Comparison of ENCODE assay signal across 8 mouse cellular contexts in genomic region chr14:56667969-56668802, GRCm38 (mm10). TPM values are rescaled to one million over a fixed set of nuclear protein-coding genes. Genes with fewer than 3 reads are reported as not detected.
A peak's percentile ranks its signal among the peaks of the same experiment; 100 is the strongest.
DNase-seq lines count a peak whose midpoint lies in the region; ATAC-seq and TF ChIP-seq lines count a peak whose summit lies in the region.

Gene Mphosph8, plus strand, starts transcription at chr14:56668248.

- DNase-seq in 416B (ENCODE audit: low read depth) = peak; percentile 99
- peak; percentile 100 for DNase-seq in heart, adult 8-10 months (ENCODE audit: low spot score)
- DNase-seq in kidney, adult 9 months = peak; percentile 99
- peak; percentile 95 for DNase-seq in limb, embryonic 14.5 days (ENCODE audit: low spot score)
- DNase-seq in midbrain, postnatal 0 days (ENCODE audit: low spot score) = peak; percentile 99
- DNase-seq in spleen, postnatal 14 days (ENCODE audit: low spot score in 2 of 2) = peak; percentile 99

- H3K4me2 ChIP-seq in embryonic facial prominence, embryonic 15.5 days (replicated peaks) = peak within 1 kb of the TSS; percentile 62
- peak within 1 kb of the TSS; percentile 69 for H3K4me2 ChIP-seq in limb, embryonic 14.5 days (replicated peaks; ENCODE audit: low read depth, low read length, severe bottlenecking)
- peak within 1 kb of the TSS; percentile 79 for H3K4me2 ChIP-seq in midbrain, postnatal 0 days (ENCODE audit: low read depth, low read length, poor library complexity, severe bottlenecking)

- no peaks in the 10 kb centered on the region for H3K4me1 ChIP-seq in bone marrow, adult 2 months (ENCODE audit: control insufficient read depth, insufficient read depth, low read length)
- H3K4me1 ChIP-seq in embryonic facial prominence, embryonic 15.5 days = peaks cover 14% of the 10 kb centered on the region
- peaks cover 15% of the 10 kb centered on the region for H3K4me1 ChIP-seq in limb, embryonic 14.5 days (ENCODE audit: control insufficient read depth, insufficient read depth, low read length)
- peaks cover 9% of the 10 kb centered on the region; the same call in 1 of the 2 replicates for H3K4me1 ChIP-seq in midbrain, postnatal 0 days (ENCODE audit: insufficient read depth, low read length)

- no peaks in the 10 kb centered on the region for H3K9me3 ChIP-seq in embryonic facial prominence, embryonic 15.5 days (replicated peaks)
- no peaks in the 10 kb centered on the region for H3K9me3 ChIP-seq in limb, embryonic 14.5 days (ENCODE audit: control insufficient read depth, low read length)
- no peaks in the 10 kb centered on the region for H3K9me3 ChIP-seq in midbrain, postnatal 0 days (ENCODE audit: low read length)

- peaks cover 8% of the 10 kb centered on the region for H3K36me3 ChIP-seq in embryonic facial prominence, embryonic 15.5 days
- peaks cover 7% of the 10 kb centered on the region for H3K36me3 ChIP-seq in limb, embryonic 14.5 days (ENCODE audit: control insufficient read depth, insufficient read depth, low read length)
- H3K36me3 ChIP-seq in midbrain, postnatal 0 days (ENCODE audit: insufficient read depth, low read length) = peaks cover 5% of the 10 kb centered on the region; the same call in 1 of the 2 replicates

- under 1% methylated on average over 70 of the region's 70 CpGs for WGBS in bone marrow, adult 2 months
- WGBS in embryonic facial prominence, embryonic 15.5 days = under 1% methylated on average over 70 of the region's 70 CpGs
- 1% methylated on average over 68 of the region's 70 CpGs for WGBS in limb, embryonic 14.5 days
- under 1% methylated on average over 70 of the region's 70 CpGs for WGBS in midbrain, postnatal 0 days

- H3K27ac ChIP-seq in bone marrow, adult 2 months (ENCODE audit: control insufficient read depth, insufficient read depth, low read depth, low read length, poor library complexity) = peak within 1 kb of the TSS; percentile 68
- H3K27ac ChIP-seq in embryonic facial prominence, embryonic 15.5 days (replicated peaks) = peak within 1 kb of the TSS; percentile 95
- H3K27ac ChIP-seq in limb, embryonic 14.5 days (replicated peaks; ENCODE audit: low read depth, low read length) = peak within 1 kb of the TSS; percentile 78
- peak within 1 kb of the TSS; percentile 89 for H3K27ac ChIP-seq in midbrain, postnatal 0 days (ENCODE audit: low read depth, low read length)

- TF ChIP-seq POLR2A in bone marrow, adult 2 months (IDR thresholded peaks at IDR 0.05; ENCODE audit: borderline replicate concordance, control insufficient read depth, low read depth, low read length) = peak; percentile 86
- TF ChIP-seq POLR2A in limb, embryonic 14.5 days (IDR thresholded peaks at IDR 0.05; ENCODE audit: borderline replicate concordance, extremely low read depth, insufficient read depth, insufficient read length) = 0 out of 2 replicates have a peak, but pooled peaks have one; percentile 57

- H3K4me3 ChIP-seq in bone marrow, adult 2 months (replicated peaks; ENCODE audit: control insufficient read depth, low read depth, low read length) = peak within 1 kb of the TSS; percentile 95
- peak within 1 kb of the TSS; percentile 67 for H3K4me3 ChIP-seq in embryonic facial prominence, embryonic 15.5 days (replicated peaks)
- peak within 1 kb of the TSS; percentile 94 for H3K4me3 ChIP-seq in limb, embryonic 14.5 days (replicated peaks; ENCODE audit: low read length)
- H3K4me3 ChIP-seq in midbrain, postnatal 0 days (ENCODE audit: low read depth, low read length) = peak within 1 kb of the TSS; percentile 87

- no peaks in the 10 kb centered on the region for H3K27me3 ChIP-seq in embryonic facial prominence, embryonic 15.5 days
- no peaks in the 10 kb centered on the region for H3K27me3 ChIP-seq in limb, embryonic 14.5 days (ENCODE audit: control insufficient read depth, insufficient read depth, low read length)
- no peaks in the 10 kb centered on the region for H3K27me3 ChIP-seq in midbrain, postnatal 0 days (ENCODE audit: insufficient read depth, low read length)

- ATAC-seq in embryonic facial prominence, embryonic 15.5 days (ENCODE audit: insufficient number of reproducible peaks, low FRiP score, low TSS enrichment, low read depth) = peak; percentile 99
- ATAC-seq in limb, embryonic 14.5 days (ENCODE audit: low FRiP score, low read depth) = peak; percentile 99
- ATAC-seq in midbrain, postnatal 0 days (ENCODE audit: low FRiP score) = peak; percentile 99

- TF ChIP-seq CTCF in bone marrow, adult 2 months (IDR thresholded peaks at IDR 0.05; ENCODE audit: control insufficient read depth, insufficient read depth, low read length) = no peak
- TF ChIP-seq CTCF in midbrain, postnatal 0 days (IDR thresholded peaks at IDR 0.05) = no peak

- H3K9ac ChIP-seq in embryonic facial prominence, embryonic 15.5 days = peak within 1 kb of the TSS; percentile 75
- H3K9ac ChIP-seq in limb, embryonic 14.5 days (ENCODE audit: low read depth, low read length, severe bottlenecking) = peak within 1 kb of the TSS; percentile 85
- peak within 1 kb of the TSS; percentile 79 for H3K9ac ChIP-seq in midbrain, postnatal 0 days (replicated peaks; ENCODE audit: low read length, poor library complexity, severe bottlenecking)

RNA-seq across cellular contexts. Expression of gene Mphosph8, which starts in this region (rescaled TPM):
- 14.0 and 16.8 TPM in 2 replicates for polyA plus RNA-seq in bone marrow, adult 2 months (2011; ENCODE audit: insufficient read depth, insufficient read length, low replicate concordance, missing spikeins)
- polyA plus RNA-seq in embryonic facial prominence, embryonic 15.5 days (2015; fragmentation: Nextera tagmentation; extraction: Ambion mirVana) = 26.3 and 27.6 TPM in 2 replicates
- total RNA-seq in heart, adult 8-10 months (2022) = 10 to 100 TPM; 24.3 to 29.5 (median 27.0) TPM
- 22.3 and 23.4 TPM in 2 replicates for polyA plus RNA-seq in limb, embryonic 14.5 days (2012; rRNA removed)
- polyA plus RNA-seq in limb, embryonic 14.5 days (2014; fragmentation: Nextera tagmentation; extraction: Ambion mirVana) = 24.5 and 29.1 TPM in 2 replicates
- 12.2 and 25.5 TPM in 2 replicates for total RNA-seq in midbrain, postnatal 0 days (2014; rRNA removed)
- polyA plus RNA-seq in midbrain, postnatal 0 days (2015; fragmentation: Nextera tagmentation; extraction: Ambion mirVana) = 36.2 and 38.7 TPM in 2 replicates

Comparison
In these comparisons a context has a peak if more than half of its experiments do, and no peak if none do; other contexts are left out.
1. Peak in every context shown above with its lines: DNase-seq, ATAC-seq, H3K4me3 ChIP-seq and H3K27ac ChIP-seq.